Comparison of ENCODE assay signal across 9 mouse cellular contexts in genomic region chr2:33734781-33735485, GRCm38 (mm10).
DNase-seq lines count a peak whose midpoint lies in the region; ATAC-seq lines count a peak whose summit lies in the region.
"Had no signal": no experiment of that assay in that cellular context is flagged by ENCODE, and none has a peak within 500 bp of the region (broad histone marks: within the 10 kb centered on the region; RNA-seq: fewer than 3 reads in every experiment).

No protein-coding gene starts in this region.

- H3K9me3 ChIP-seq in liver, embryonic 12.5 days (replicated peaks): no peaks in the 10 kb centered on the region
- H3K9me3 ChIP-seq in kidney, embryonic 14.5 days (ENCODE audit: control insufficient read depth, low read length): no peaks in the 10 kb centered on the region
- no peaks in the 10 kb centered on the region for H3K9me3 ChIP-seq in liver, embryonic 13.5 days (replicated peaks)
- H3K9me3 ChIP-seq in neural tube, embryonic 13.5 days: no peaks in the 10 kb centered on the region
- H3K9me3 ChIP-seq: stomach, embryonic 15.5 days had no signal

- H3K9ac ChIP-seq in liver, embryonic 12.5 days: no peak overlapping the region
- no peak overlapping the region for H3K9ac ChIP-seq in kidney, embryonic 14.5 days (ENCODE audit: low read depth, low read length)
- no peak overlapping the region for H3K9ac ChIP-seq in liver, embryonic 13.5 days
- no peak overlapping the region for H3K9ac ChIP-seq in neural tube, embryonic 13.5 days
- H3K9ac ChIP-seq: stomach, embryonic 15.5 days had no signal

- H3K27me3 ChIP-seq in liver, embryonic 12.5 days (replicated peaks): no peaks in the 10 kb centered on the region
- H3K27me3 ChIP-seq in kidney, embryonic 14.5 days (ENCODE audit: control insufficient read depth, insufficient read depth, low read length): no peaks in the 10 kb centered on the region
- H3K27me3 ChIP-seq in liver, embryonic 13.5 days: no peaks in the 10 kb centered on the region
- H3K27me3 ChIP-seq in neural tube, embryonic 13.5 days: no peaks in the 10 kb centered on the region
- H3K27me3 ChIP-seq: stomach, embryonic 15.5 days had no signal

- no peak overlapping the region for H3K27ac ChIP-seq in liver, embryonic 12.5 days
- no peak overlapping the region for H3K27ac ChIP-seq in kidney, embryonic 14.5 days (ENCODE audit: low read depth, low read length)
- H3K27ac ChIP-seq in liver, embryonic 13.5 days: no peak overlapping the region
- peak overlapping the region; percentile 28; the same call in 1 of the 2 replicates for H3K27ac ChIP-seq in neural tube, embryonic 13.5 days (replicated peaks)
- H3K27ac ChIP-seq: stomach, embryonic 15.5 days had no signal

- peaks cover 17% of the 10 kb centered on the region for H3K36me3 ChIP-seq in liver, embryonic 12.5 days
- peaks cover 14% of the 10 kb centered on the region; the same call in 1 of the 2 replicates for H3K36me3 ChIP-seq in kidney, embryonic 14.5 days (ENCODE audit: control insufficient read depth, insufficient read depth, low read length)
- peaks cover 13% of the 10 kb centered on the region; the same call in 1 of the 2 replicates for H3K36me3 ChIP-seq in liver, embryonic 13.5 days
- peaks cover 32% of the 10 kb centered on the region for H3K36me3 ChIP-seq in neural tube, embryonic 13.5 days

- no peak for ATAC-seq in liver, embryonic 12.5 days
- 0 out of 2 replicates have a peak, but pooled peaks have one; percentile 25 for ATAC-seq in kidney, embryonic 14.5 days (ENCODE audit: low FRiP score, low TSS enrichment)
- peak; percentile 2; the same call in 1 of the 2 replicates for ATAC-seq in liver, embryonic 13.5 days (ENCODE audit: low read depth)
- ATAC-seq in neural tube, embryonic 13.5 days (ENCODE audit: low read depth): peak; percentile 52; the same call in 1 of the 2 replicates

- WGBS in liver, embryonic 12.5 days (ENCODE audit: insufficient replicate concordance): 30% methylated on average over 10 of the region's 10 CpGs
- WGBS in kidney, embryonic 14.5 days: 41% methylated on average over 10 of the region's 10 CpGs
- WGBS in liver, embryonic 13.5 days (ENCODE audit: insufficient replicate concordance): 33% methylated on average over 10 of the region's 10 CpGs
- WGBS in neural tube, embryonic 13.5 days: 36% methylated on average over 10 of the region's 10 CpGs

- H3K4me2 ChIP-seq in liver, embryonic 12.5 days: no peak overlapping the region
- no peak overlapping the region for H3K4me2 ChIP-seq in kidney, embryonic 14.5 days (replicated peaks; ENCODE audit: low read depth, low read length)
- no peak overlapping the region for H3K4me2 ChIP-seq in liver, embryonic 13.5 days
- H3K4me2 ChIP-seq in neural tube, embryonic 13.5 days: no peak overlapping the region
- H3K4me2 ChIP-seq: stomach, embryonic 15.5 days had no signal

- peak; percentile 82 for DNase-seq in liver
- peak; percentile 94 to 96 for DNase-seq in cerebellum, postnatal 14 days
- DNase-seq in frontal cortex, postnatal 25 days (ENCODE audit: low spot score in 2 of 2): peak; percentile 82 to 84
- DNase-seq in liver, embryonic 13.5 days: peak; percentile 54
- DNase-seq in testis, postnatal 14 days (ENCODE audit: low spot score): peak; percentile 57

- H3K4me3 ChIP-seq in liver, embryonic 12.5 days: no peak overlapping the region
- H3K4me3 ChIP-seq in kidney, embryonic 14.5 days (ENCODE audit: low read length): no peak overlapping the region
- no peak overlapping the region for H3K4me3 ChIP-seq in liver, embryonic 13.5 days (replicated peaks)
- H3K4me3 ChIP-seq in neural tube, embryonic 13.5 days: no peak overlapping the region
- H3K4me3 ChIP-seq: stomach, embryonic 15.5 days had no signal

- no peaks in the 10 kb centered on the region for H3K4me1 ChIP-seq in liver, embryonic 12.5 days
- 0 out of 2 replicates have a peak, but pooled peaks cover 4% of the 10 kb centered on the region for H3K4me1 ChIP-seq in kidney, embryonic 14.5 days (ENCODE audit: control insufficient read depth, insufficient read depth, low read length)
- H3K4me1 ChIP-seq in liver, embryonic 13.5 days (replicated peaks): no peaks in the 10 kb centered on the region
- H3K4me1 ChIP-seq in neural tube, embryonic 13.5 days (replicated peaks): peaks cover 13% of the 10 kb centered on the region
